Mouse (Mus musculus) brain, embryonic 14.5 days (tissue): ENCODE data around the gene Dcun1d4.

Source experiments
- CTCF ChIP-seq: fragments of 200-500 bp; IDR thresholded peaks from 2 replicates; pipeline ENCODE4 v1.5.1; 2012; ENCODE audit warnings: inconsistent platforms, mild to moderate bottlenecking, moderate library complexity, borderline replicate concordance; ENCODE audit not compliant: insufficient read depth, insufficient read length; ENCODE audit errors: extremely low read depth
- POLR2A ChIP-seq: fragments of 200-500 bp; IDR thresholded peaks from 2 replicates; pipeline ENCODE4 v1.6.1; 2012; ENCODE audit warnings: mild to moderate bottlenecking, inconsistent platforms, borderline replicate concordance; ENCODE audit not compliant: poor library complexity, insufficient read depth, insufficient read length, severe bottlenecking; ENCODE audit errors: extremely low read depth

DNA sequence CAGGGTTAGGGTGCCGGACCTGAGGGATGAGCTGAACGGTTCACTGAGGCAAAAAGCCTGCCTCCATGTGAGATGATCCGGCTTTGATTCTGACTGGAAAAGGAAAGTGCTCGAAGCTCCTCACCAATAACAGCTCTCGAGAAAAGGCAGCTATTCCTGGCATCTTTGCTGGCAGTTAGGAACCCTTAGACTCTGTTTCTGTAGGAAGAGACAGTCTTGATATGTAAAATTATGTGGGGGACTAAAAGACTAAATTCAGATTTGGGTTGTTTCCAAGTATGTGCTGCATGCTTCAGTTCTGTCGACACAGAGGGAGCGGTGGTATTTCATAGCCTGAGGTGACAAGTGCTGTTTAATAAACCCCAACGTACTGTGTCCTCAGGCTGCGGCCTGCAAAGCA lies 52.1 kb downstream of the Dcun1d4 start:
- no peak for TF ChIP-seq POLR2A
- TF ChIP-seq CTCF: no peak
